In genomic region chr4:47322315-47322714, GRCm38 (mm10) we compare ENCODE assay signal across 22 mouse cellular contexts. TPM values are rescaled to one million over a fixed set of nuclear protein-coding genes. Genes with fewer than 3 reads are reported as not detected.
A peak's percentile ranks its signal among the peaks of the same experiment; 100 is the strongest.
DNase-seq lines count a peak whose midpoint lies in the region; ATAC-seq and TF ChIP-seq lines count a peak whose summit lies in the region.
"Had no signal": no experiment of that assay in that cellular context is flagged by ENCODE, and none has a peak within 500 bp of the region (broad histone marks: within the 10 kb centered on the region; RNA-seq: fewer than 3 reads in every experiment).

No protein-coding gene starts in this region.

- no peak for TF ChIP-seq CTCF in CH12.LX (conservative IDR thresholded peaks at IDR 0.05 in 1 of 2, IDR thresholded peaks at IDR 0.05 in 1 of 2; ENCODE audit: low read depth in 2 of 2, low read length in 2 of 2)
- no peak for TF ChIP-seq CTCF in layer of hippocampus, adult 2 months (conservative IDR thresholded peaks at IDR 0.05)

- TF ChIP-seq POLR2A in CH12.LX (IDR thresholded peaks at IDR 0.05; ENCODE audit: low read depth, low read length) = no peak

- TF ChIP-seq EP300 in CH12.LX (IDR thresholded peaks at IDR 0.05; ENCODE audit: low read length) = peak; percentile 45; the same call in 1 of the 2 replicates

- WGBS in forebrain, embryonic 10.5 days = 87% methylated on average over 3 of the region's 3 CpGs

- peak; percentile 71 for DNase-seq in A20 (ENCODE audit: low read depth, low spot score)
- peak; percentile 79 for DNase-seq in CH12.LX (ENCODE audit: extremely low read depth)
- peak; percentile 68 for DNase-seq in thymus, postnatal 14 days
- no peak for DNase-seq in cerebellum, postnatal 36 days
- DNase-seq in forebrain, embryonic 10.5 days (ENCODE audit: extremely low spot score, low spot score) = no peak
- no peak for DNase-seq in layer of hippocampus, adult 2 months (ENCODE audit: low spot score in 2 of 2)
- DNase-seq: cerebellum, adult 2 months; gastrocnemius, postnatal 25 days; kidney, adult 18-20 months; kidney, postnatal 14 days; layer of hippocampus, adult 9-11 months; liver, embryonic 13.5 days; lung, embryonic 14.5 days; lung, postnatal 36 days; right cerebral cortex, postnatal 4 days had no signal

- no peaks in the 10 kb centered on the region for H3K27me3 ChIP-seq in CH12.LX (replicated peaks)
- H3K27me3 ChIP-seq in forebrain, embryonic 10.5 days (ENCODE audit: poor library complexity, severe bottlenecking) = no peaks in the 10 kb centered on the region
- H3K27me3 ChIP-seq: heart, embryonic 15.5 days; limb, embryonic 12.5 days; liver, embryonic 13.5 days; neural tube, embryonic 12.5 days had no signal

- dilution Hi-C loops in CH12.LX (cut with MboI; ENCODE audit: extremely low pct_ligation_motif_present, extremely low pct_unique_long_range_greater_than_20kb, low sequenced_read_pairs) = no loop called here

- peak; percentile 32 for ATAC-seq in monocyte, adult 5-6 weeks (replicated peaks; ENCODE audit: insufficient number of reproducible peaks, low FRiP score, low TSS enrichment, poor library complexity, severe bottlenecking)
- ATAC-seq: forebrain, embryonic 14.5 days; hindbrain, postnatal 0 days had no signal

- H3K79me2 ChIP-seq in CH12.LX (replicated peaks; ENCODE audit: control insufficient read depth, extremely low read depth, insufficient read depth, poor library complexity, severe bottlenecking) = no peaks in the 10 kb centered on the region

- in situ Hi-C loops in CH12.LX (cut with MboI; ENCODE audit: low pct_ligation_motif_present, low pct_unique_long_range_greater_than_20kb, low sequenced_read_pairs) = no loop called here

- H3K4me2 ChIP-seq in CH12.LX (ENCODE audit: insufficient read depth, low read depth, poor library complexity, severe bottlenecking) = no peak overlapping the region
- H3K4me2 ChIP-seq: heart, embryonic 15.5 days; limb, embryonic 12.5 days; liver, embryonic 13.5 days; lung, embryonic 14.5 days; neural tube, embryonic 12.5 days had no signal

- no peak overlapping the region for H3K4me3 ChIP-seq in CH12.LX (replicated peaks in 1 of 3; ENCODE audit: low read depth in 2 of 3, low read length in 2 of 3, poor library complexity in 1 of 3)
- no peak overlapping the region for H3K4me3 ChIP-seq in forebrain, embryonic 10.5 days
- H3K4me3 ChIP-seq in layer of hippocampus, adult 2 months = no peak overlapping the region
- H3K4me3 ChIP-seq: embryonic facial prominence, embryonic 10.5 days; heart, embryonic 15.5 days; limb, embryonic 12.5 days; liver, embryonic 13.5 days; neural tube, embryonic 12.5 days had no signal

- no peak for TF ChIP-seq RAD21 in CH12.LX (IDR thresholded peaks at IDR 0.05; ENCODE audit: low read depth, low read length)

- no peak overlapping the region for H3K27ac ChIP-seq in CH12.LX (ENCODE audit: insufficient read depth, low read depth)
- no peak overlapping the region for H3K27ac ChIP-seq in forebrain, embryonic 10.5 days
- no peak overlapping the region for H3K27ac ChIP-seq in layer of hippocampus, adult 2 months
- H3K27ac ChIP-seq: embryonic facial prominence, embryonic 10.5 days; heart, embryonic 15.5 days; hindbrain, postnatal 0 days; limb, embryonic 12.5 days; liver, embryonic 13.5 days; neural tube, embryonic 12.5 days had no signal

- peaks cover 3% of the 10 kb centered on the region for H3K9me3 ChIP-seq in CH12.LX (replicated peaks; ENCODE audit: low read length)
- no peaks in the 10 kb centered on the region for H3K9me3 ChIP-seq in forebrain, embryonic 10.5 days
- H3K9me3 ChIP-seq: embryonic facial prominence, embryonic 10.5 days; heart, embryonic 15.5 days; limb, embryonic 12.5 days; liver, embryonic 13.5 days; neural tube, embryonic 12.5 days had no signal

- H3K36me3 ChIP-seq in CH12.LX (replicated peaks in 1 of 2; ENCODE audit: control insufficient read depth in 1 of 2, insufficient read depth in 1 of 2, low read length in 1 of 2) = no peaks in the 10 kb centered on the region
- no peaks in the 10 kb centered on the region for H3K36me3 ChIP-seq in forebrain, embryonic 10.5 days (replicated peaks)
- H3K36me3 ChIP-seq: embryonic facial prominence, embryonic 10.5 days; heart, embryonic 15.5 days; limb, embryonic 12.5 days; liver, embryonic 13.5 days; neural tube, embryonic 12.5 days had no signal

- peaks cover 3 to 14% of the 10 kb centered on the region in 2 experiments; a peak in 3 of 4 replicates for H3K4me1 ChIP-seq in CH12.LX (ENCODE audit: control insufficient read depth in 1 of 2, insufficient read depth in 2 of 2)
- no peaks in the 10 kb centered on the region for H3K4me1 ChIP-seq in forebrain, embryonic 10.5 days
- H3K4me1 ChIP-seq: embryonic facial prominence, embryonic 10.5 days; limb, embryonic 12.5 days; neural tube, embryonic 12.5 days had no signal

- H3K9ac ChIP-seq in CH12.LX (ENCODE audit: insufficient read depth, low read depth) = no peak overlapping the region
- H3K9ac ChIP-seq: heart, embryonic 15.5 days; limb, embryonic 12.5 days; liver, embryonic 13.5 days; lung, embryonic 14.5 days; neural tube, embryonic 12.5 days had no signal

TF ChIP-seq in CH12.LX, 34 proteins besides CTCF, POLR2A, EP300 and RAD21:
- TF ChIP-seq KAT2A (IDR thresholded peaks at IDR 0.05; ENCODE audit: insufficient replicate concordance, low read length) (no peak), IRF4 (IDR thresholded peaks at IDR 0.05; ENCODE audit: low read depth, low read length) (0 out of 2 replicates have a peak, but pooled peaks have one; percentile 31), JUN (IDR thresholded peaks at IDR 0.05; ENCODE audit: insufficient read depth, low read depth, low read length) (no peak), JUND (conservative IDR thresholded peaks at IDR 0.05; ENCODE audit: low read depth, low read length) (no peak; the same call in 1 of the 2 replicates), MAZ (IDR thresholded peaks at IDR 0.05; ENCODE audit: low read depth, low read length) (no peak), TCF12 (IDR thresholded peaks at IDR 0.05; ENCODE audit: low read depth, low read length) (no peak), CHD1 (IDR thresholded peaks at IDR 0.05; ENCODE audit: low read depth, low read length) (no peak), SMC3 (IDR thresholded peaks at IDR 0.05; ENCODE audit: low read depth, low read length) (no peak), CHD2 (IDR thresholded peaks at IDR 0.05; ENCODE audit: low read length) (no peak), ELF1 (IDR thresholded peaks at IDR 0.05; ENCODE audit: low read depth, low read length) (no peak), MAX (IDR thresholded peaks at IDR 0.05; ENCODE audit: low read length) (peak; percentile 80), USF2 (conservative IDR thresholded peaks at IDR 0.05; ENCODE audit: low read depth, low read length) (no peak), ZC3H11A (IDR thresholded peaks at IDR 0.05; ENCODE audit: low read depth, low read length) (no peak), BHLHE40 (IDR thresholded peaks at IDR 0.05; ENCODE audit: low read depth, low read length) (peak; percentile 98), PAX5 (IDR thresholded peaks at IDR 0.05; ENCODE audit: low read length) (no peak), RCOR1 (conservative IDR thresholded peaks at IDR 0.05; ENCODE audit: low read depth, low read length) (no peak), UBTF (IDR thresholded peaks at IDR 0.05; ENCODE audit: low read depth, low read length) (no peak), USF1 (IDR thresholded peaks at IDR 0.05; ENCODE audit: low read depth, low read length) (no peak), GABPA (IDR thresholded peaks at IDR 0.05; ENCODE audit: insufficient replicate concordance, low read depth, low read length) (no peak), NELFE (IDR thresholded peaks at IDR 0.05; ENCODE audit: low read depth, low read length) (no peak), MYC (IDR thresholded peaks at IDR 0.05; ENCODE audit: low read depth, low read length) (peak; percentile 83; the same call in 1 of the 2 replicates), ETS1 (conservative IDR thresholded peaks at IDR 0.05; ENCODE audit: low read depth, low read length) (peak; percentile 71), ZNF384 (IDR thresholded peaks at IDR 0.05; ENCODE audit: low read depth, low read length) (no peak), SIN3A (IDR thresholded peaks at IDR 0.05; ENCODE audit: low read length) (no peak), ZMIZ1 (IDR thresholded peaks at IDR 0.05; ENCODE audit: low read depth, low read length) (no peak)

RNA-seq across cellular contexts. Expression of gene Tgfbr1, which starts 30.7 kb away (rescaled TPM):
- total RNA-seq in CH12.LX (2012; rRNA removed) = 3.4 and 5.0 TPM in 2 replicates
- total RNA-seq in CH12.LX (2014; rRNA removed) = 8.7 and 10.1 TPM in 2 replicates
- 5.9 and 7.0 TPM in 2 replicates for polyA plus RNA-seq in CH12.LX (2012; ENCODE audit: insufficient read length, low read depth)
- total RNA-seq in monocyte, adult 5-6 weeks (2017) = 149 to 221 TPM (median 220 TPM) in 3 replicates
- 87.0 and 94.6 TPM in 2 replicates for polyA plus RNA-seq in forebrain, embryonic 10.5 days (2016; fragmentation: Nextera tagmentation; extraction: Ambion mirVana)
- 10 to 100 TPM; 19.9 to 24.4 TPM for total RNA-seq in layer of hippocampus, adult 2 months (2021)

Comparison
In these comparisons a context has a peak if more than half of its experiments do, and no peak if none do; other contexts are left out.
1. DNase-seq: peak in A20 (single experiment), CH12.LX (single experiment) and thymus, postnatal 14 days (single experiment); none in cerebellum, postnatal 36 days (0 of 2), forebrain, embryonic 10.5 days (single experiment) and layer of hippocampus, adult 2 months (0 of 2).